Mouse (Mus musculus) thymus, postnatal 14 days (tissue): Measurements from ENCODE around the gene Ptpn20.

Experiments used
- DNase-seq: peaks from one replicate; pipeline ENCODE4 v3.0.0; 2021

Gene Ptpn20

DNA sequence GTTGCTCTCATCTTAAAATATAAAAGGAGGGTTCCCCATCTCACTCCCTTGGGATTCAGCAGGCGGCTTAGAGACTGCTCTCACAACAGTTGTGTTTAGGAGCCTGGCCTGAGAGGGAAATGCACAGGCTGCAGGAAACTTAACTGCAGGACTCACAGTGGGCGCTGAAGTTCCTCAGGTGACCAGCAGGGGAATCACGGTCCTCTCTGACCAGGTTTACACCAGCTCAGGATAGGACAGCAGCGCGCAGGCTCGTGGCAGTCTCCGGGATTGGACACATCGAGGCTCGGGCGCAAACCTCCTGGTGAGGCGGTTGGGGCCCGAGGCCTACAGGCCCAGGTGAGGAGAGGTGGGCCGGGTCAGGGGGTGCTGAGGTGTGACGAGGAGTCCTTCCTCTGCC, at the start of gene Ptpn20:
TSS of gene Ptpn20 (plus strand) at position 257 of the 400 bp plus-strand sequence.
- DNase-seq: peak; percentile 5

DNA sequence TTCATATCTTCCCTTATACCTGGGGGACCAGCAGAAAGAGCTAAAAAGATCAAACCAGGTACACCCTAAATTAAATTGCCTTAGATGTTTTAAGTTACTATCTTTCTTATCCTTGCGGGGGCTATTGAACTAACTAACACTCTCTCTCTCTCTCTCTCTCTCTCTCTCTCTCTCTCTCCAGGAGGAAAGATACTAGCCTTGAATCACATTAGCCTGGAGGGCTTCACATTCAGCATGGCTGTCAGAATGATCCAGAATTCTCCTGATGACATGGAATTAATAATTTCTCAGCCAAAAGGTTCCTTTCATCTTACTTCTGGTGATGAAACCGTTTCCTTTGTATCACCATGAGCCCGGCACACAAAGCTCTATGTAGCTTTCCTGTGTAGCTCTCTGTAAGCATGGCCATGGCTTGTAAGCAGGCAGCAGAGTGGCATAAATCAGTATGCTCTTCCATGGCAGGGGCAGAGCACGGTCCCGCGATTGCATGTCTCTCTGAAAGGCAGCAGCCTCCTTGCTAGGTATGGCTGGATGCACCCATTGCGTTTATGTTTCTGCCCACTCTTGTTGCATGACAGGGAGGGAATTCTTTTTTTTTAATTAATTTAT, 49.3 kb upstream of the Ptpn20 start:
- no peak for DNase-seq

DNA sequence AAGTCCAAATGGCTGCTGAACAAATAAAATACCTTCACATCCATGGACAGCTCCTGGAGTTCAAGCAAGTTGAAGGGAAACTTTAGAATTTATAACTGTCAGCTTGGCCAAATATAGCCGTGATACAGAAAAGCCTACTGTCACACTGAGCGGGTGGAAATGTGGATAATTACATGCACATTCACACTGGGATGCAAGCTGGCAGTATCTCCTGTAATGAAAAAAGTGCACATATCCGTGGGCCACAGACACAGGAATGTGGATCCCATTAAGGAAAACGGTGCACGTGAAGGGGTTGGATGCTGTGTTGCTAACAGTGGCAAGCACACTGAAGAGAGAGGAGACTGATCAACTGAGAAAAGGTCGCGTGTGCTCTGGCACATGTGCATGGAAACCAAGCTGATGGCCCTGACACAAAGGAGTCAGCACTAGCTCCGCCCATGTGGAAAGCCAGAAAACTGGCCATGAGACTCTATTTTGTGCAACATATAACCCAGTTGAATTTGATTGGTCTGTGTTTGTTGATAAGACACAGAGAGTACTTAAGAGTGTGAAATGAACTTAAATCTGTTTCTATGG, 43.4 kb upstream of the Ptpn20 start:
- no peak for DNase-seq

DNA sequence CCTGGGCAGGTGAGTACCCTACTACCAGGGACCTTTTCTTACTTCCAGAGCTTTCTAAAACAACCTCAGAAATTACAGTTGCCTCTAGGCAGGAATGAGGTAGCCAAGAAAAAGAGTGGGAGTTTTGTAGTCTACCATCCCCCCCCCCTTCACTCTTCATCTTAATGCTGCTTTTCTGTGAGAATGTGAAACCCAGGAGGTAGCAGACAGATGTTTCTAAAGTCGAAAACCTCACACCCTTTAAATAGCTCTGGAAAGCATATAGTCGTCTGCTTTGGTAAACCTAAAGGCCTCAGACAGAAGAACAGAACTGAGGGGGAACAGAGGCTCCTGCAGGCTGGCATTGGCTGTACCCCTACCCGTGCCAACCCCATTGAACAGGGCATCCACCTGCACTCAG, 40.4 kb upstream of the Ptpn20 start:
- no peak for DNase-seq

DNA sequence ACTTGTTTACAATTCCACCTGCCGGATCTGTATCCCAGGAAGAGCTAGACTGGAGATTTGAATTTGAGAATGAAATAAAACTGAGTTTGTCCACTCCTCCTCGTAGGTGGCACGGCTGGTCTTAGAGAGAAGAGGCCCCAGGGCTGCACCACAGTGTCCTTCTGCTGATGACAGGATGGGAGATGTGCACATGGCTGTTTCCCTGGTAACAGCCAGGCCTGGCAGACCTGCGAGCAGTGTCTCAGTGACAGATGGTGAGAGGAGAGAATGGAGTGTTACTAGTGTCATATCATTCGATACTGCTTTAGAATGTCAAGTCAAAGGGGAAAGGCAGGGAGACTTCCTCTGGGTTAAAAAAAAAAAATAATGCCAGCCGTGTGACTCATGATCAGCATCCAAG, 39.2 kb upstream of the Ptpn20 start:
- DNase-seq: no peak

DNA sequence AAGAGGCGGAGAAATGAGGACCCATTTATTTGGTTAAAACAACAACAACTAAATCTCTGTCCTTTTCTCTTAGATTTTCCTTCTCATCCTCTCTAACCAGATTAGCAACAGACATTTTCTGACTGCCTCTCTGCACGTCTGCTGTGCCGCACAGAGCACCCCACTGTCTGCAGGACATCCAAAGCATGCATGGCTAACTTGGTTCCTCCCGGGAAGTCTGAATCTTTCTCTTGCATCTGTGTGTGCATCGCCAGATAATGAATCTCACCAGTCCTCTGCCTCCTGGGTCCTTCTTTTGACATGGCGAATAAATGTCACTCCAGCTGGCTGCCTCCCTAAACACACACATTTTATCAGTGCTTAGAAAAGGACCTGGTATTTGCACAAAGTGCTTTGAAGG, 18.3 kb upstream of the Ptpn20 start:
- no peak for DNase-seq

DNA sequence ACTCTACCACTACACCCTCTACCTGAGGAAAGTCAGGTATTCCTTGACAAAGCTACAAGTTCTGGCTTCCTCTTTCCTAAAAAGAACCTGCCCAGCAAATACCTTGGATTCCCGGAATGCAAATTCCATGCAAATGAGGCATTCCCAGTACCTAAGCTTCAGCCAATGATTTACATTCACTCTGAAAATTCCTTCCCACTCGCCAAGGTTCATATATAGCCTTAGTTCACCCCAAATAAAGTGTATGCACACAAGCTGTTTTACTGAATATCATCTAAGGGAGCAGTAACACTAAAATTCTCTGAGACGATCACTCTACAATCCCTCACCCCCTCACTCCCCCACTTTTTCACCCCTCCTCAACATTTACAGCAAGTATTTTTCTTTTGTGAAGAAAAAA, 15.4 kb upstream of the Ptpn20 start:
- DNase-seq: no peak

DNA sequence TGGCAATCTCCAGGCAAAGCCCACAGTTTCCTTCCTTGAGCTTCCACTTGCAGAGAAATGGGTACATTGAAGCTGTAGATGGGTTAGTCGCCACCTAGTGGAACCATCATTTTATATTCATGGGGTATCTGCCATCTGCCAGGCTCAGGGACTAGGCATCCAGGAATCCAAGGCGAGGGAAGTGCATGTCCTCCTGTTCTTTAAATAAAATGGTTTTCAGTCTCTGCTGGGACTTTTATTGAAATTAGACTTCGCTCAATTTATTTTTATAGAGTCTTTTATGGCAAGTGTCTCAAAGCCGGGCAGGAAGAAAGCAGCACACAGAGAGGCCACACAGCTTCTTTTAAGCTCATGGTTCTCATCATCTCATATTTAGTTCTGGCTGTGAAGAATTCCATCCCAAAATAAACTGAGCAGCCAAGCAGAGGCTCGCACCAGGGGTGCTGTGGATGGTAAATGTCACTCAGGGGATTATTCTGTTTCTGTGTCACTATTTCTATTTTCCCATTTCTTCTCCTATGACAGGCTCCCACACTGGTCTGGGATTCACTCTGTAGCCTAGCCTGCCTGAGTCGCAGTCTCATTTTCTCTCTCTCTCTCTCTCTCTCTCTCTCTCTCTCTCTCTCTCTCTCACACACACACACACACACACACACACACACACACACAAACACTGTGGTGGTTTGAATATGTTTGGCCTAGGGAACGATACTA, 9.1 kb upstream of the Ptpn20 start:
- no peak for DNase-seq

DNA sequence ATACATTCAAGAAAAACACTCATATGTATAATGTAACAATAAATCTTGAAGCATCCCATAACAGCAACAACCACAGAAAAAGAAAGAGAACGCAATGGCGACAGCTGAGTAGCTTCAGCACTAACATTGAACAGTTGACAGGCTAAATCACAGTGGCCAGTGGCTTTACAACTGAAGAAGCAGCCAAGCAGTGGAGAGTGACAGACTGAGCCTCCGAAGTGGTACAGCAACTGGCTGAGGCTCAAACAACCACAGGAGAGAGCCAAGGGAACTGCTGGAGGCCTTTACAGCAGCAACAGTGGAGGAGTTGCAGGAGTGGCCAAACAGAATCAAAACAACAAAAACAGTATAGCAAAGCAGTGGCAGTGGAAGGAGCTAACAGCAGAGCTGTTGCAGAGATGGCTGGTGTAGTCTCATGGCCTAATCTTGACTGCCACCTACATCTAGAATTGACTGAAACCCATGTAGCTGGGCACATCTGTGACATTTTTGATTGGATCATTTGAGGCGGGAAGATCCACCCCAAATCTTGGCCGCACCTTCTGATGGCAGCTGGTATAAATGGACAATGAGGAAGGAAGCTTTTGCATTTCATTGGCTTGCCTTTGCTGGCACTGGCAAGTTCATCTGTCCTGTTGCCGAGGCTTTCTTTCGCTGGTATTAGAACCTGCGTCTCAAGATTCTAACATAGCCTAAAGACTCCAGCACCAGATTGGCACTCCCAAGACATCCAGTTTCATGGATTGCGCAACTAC, 9.5 kb downstream of the Ptpn20 start:
- DNase-seq: no peak

DNA sequence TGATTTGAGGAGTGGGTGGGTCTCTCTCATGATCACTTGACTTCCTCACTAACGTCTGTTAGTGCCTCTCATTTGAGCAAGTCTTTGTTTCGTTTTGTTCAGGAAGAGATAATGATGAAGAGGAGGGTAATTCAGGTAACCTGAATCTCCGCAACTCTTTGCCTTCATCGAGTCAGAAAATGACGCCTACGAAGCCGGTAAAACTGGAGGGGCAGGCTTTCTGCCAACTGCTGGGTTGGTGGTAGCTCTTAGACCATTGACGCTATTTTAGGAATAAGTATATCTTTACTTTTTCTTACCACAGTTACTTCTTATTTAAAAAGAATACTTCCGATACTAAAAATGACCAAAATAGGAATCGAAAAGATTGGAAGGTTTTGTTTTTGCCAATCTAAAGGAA, 18.4 kb downstream of the Ptpn20 start:
- DNase-seq: no peak

DNA sequence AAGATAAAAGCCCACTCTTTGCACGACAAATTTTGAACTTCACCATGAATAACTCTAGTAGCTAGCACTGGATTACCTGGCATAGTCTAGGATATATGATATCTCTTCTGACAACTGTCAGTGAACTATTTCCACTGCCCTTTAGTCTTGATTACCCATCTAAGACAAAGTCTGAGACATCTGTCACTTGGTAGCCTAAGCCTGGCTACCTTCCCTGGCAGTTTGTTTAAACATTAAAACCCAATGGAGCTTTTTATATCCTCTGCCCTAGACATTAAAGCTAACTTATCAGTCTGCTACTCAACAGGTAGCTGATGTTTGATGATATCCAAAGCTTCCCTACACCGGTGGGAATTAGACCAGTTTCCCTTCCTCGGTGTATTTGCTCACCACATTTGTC, 36.0 kb downstream of the Ptpn20 start:
- no peak for DNase-seq

DNA sequence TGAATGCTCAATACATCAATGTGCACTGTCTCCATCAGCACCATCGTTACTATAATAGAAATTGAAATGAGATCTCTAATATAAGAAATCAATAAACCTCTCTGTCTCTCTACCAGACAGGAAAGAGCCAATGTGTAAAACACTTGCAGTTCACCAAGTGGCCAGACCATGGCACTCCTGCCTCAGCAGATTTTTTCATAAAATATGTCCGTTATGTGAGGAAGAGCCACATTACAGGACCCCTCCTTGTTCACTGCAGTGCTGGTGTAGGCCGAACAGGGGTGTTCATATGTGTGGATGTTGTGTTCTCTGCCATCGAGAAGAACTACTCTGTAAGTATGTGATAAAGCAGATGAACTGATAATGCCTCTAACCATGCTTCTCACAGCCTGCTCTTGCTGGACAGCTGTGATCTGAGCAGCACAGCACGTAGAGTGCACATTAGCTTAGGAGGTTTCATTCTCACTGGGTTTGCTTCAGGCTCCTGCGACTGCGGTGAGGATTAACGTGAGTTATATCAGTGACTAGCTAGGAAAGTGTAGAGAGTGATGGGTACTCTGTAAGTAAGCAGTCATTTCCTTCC, 43.9 kb downstream of the Ptpn20 start:
- no peak for DNase-seq

DNA sequence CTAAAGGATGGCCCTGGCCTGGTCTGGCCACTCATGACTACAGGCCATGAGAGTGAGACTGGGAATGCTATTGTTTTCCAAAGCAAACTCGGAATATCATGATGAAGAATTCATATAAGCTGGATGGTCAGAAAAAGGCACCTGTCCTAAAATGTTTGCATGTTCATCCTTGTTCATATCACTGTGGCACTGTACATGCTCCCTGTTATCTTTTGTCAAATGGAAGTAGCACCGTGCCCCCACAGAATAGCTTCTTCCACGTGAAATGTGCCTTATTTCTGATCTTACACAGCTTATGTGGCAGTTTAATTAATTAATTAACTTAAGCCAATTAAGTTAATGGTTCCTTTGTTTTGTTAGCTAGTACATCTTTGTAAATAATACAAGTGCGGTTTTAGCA, 45.3 kb downstream of the Ptpn20 start:
- no peak for DNase-seq

DNA sequence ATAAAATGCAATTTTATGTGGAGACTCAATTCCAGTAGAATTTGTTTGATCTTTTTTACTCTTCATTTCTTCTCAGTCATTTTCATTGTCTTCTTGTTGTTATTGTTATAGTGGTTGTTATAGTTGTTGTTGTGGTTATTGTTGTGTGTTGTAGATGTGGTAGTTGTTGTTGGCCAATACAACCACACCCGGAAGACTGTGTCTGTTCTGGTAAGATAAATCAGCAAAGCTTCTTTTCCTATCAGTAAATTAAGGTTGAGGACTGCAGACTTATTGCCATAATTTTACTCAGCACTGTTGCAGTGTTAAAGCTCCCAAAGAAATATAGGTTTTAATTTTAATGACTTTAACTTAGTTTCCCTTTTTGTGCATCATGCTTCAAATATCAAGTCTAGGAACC, 45.8 kb downstream of the Ptpn20 start:
- no peak for DNase-seq

DNA sequence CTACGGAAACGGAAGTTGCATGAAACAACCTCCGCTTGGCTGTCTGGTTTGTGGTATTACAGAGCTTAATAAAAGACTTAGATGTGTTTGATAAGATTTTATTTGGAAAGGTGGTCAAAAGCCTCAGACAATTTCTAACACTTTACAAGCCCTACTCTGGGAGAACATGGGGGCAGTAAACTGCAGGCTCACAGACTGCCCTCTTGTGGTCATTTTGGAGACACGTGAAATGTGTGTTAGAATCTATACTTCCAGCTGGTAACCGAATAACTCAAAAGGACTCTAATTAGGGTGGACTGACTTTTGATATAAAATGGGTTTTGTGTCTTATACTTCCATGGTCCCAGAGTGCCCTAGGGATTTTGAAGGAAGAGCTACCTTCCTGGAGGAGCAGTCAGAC, 50.4 kb downstream of the Ptpn20 start:
- no peak for DNase-seq

DNA sequence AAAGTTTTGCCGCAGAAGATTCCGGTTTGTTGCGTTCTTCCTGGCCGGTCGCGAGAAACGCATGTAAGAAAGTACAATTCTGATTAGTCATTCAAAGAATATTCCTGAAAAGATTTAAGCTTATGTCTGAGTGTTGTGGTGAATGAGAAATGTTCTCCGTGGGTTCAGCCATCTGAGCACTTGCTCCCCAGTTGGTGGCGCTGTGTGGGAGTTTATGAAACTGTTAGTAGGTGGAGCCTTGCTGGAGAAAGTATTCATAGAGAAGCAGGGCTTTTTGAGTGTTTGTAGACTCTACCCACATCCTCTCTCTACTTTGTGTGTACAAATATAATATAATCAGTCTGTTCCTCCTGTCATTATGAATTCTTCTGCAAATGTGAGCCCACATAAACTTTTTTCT, 61.7 kb downstream of the Ptpn20 start:
- DNase-seq: no peak

DNA sequence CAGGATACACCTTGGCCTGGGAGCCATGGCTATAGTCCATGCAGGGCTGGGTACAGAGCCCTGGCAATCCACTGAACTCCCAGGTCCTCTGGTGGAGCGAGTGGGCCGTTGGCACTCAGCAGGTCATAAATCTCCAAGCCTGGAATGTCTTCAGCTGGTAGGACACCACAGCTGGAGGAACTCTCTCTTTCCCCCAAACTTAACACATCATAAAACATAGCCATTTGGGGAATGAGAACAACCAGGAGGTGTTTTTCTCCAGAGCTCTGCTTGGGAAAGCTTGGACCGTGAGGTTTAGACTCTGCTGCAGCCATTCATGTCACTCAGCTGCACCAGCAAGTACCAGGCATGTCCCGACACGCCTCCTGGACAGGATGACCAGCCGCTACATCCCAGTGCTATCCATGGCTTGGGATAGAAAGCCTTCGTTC, 68.5 kb downstream of the Ptpn20 start:
- DNase-seq: no peak

DNA sequence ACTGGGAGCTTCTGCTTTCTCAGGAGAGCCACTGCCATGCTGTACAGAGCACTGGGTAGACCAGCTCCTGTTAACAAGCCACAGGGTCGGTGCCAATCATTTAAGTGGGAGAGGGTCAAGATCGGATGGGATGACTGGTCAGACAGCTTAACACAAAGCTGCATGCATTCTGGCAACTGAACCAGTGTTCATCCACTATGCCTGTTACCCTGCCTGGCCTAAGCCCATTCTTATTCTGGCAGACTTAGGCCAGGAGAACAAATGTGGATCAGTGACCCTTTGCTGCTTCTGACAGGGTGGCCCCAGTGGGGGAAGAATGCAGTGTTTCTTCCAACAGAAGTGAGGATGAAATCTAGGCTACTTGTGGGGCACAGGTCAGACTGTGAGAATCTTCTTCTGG, 69.3 kb downstream of the Ptpn20 start:
- DNase-seq: no peak

DNA sequence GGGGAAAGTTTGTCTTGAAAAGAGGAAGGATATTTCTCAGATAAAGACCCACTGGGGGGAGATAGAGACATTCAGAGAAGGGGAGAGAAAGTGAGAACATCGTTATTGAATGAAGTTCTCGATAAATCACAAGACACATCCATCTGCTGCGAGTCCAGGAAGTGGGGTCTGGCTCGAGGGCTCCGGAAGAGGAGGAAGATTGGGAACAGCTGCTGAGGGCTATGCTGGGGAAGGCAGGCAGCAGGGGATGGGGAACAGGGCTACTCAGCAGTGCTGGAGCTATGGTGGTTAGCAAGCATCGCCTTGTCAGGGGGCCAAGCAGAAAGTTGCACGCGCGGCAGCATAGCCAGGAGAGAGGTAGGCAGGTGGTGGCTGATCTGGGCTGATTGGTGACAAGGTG, 73.1 kb downstream of the Ptpn20 start:
- no peak for DNase-seq

DNA sequence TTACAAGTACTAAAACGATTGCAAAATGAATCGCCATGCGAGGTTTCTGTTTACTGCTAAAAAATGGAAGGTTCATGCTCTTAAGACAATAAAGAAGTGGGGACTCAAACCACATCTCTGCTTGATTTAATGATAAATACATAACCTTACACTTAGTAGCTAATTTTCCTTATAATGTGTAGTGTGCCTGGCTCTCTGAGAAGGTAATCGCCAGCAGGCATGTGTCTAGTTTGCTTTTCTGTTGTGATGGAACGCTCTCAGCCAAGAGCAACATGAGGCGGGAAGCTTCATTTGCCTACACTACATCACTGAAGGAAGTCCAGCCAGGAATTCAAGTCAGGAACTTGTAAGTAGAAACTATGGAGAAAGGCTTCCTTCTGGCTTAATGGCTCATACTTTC, 77.3 kb downstream of the Ptpn20 start:
- DNase-seq: no peak

DNA sequence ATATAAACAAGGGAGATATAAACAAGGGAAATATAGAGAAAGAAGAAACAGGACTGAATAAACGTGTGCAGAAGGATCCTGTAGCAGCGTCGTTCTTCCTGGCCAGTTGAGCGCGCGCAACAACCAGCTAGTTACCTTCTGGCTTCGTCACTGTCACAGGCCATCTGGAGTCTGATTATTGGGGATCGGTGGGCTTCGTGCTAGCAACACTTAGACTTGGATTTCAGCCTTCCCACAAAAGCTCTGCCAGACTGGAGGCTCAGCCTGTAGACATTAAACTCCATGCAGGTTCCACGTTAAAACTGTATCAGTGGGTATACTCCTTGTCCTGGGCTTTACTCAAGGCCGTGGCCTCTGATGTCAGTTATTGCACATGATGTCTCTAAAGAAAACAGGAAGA, 80.9 kb downstream of the Ptpn20 start:
- DNase-seq: no peak

DNA sequence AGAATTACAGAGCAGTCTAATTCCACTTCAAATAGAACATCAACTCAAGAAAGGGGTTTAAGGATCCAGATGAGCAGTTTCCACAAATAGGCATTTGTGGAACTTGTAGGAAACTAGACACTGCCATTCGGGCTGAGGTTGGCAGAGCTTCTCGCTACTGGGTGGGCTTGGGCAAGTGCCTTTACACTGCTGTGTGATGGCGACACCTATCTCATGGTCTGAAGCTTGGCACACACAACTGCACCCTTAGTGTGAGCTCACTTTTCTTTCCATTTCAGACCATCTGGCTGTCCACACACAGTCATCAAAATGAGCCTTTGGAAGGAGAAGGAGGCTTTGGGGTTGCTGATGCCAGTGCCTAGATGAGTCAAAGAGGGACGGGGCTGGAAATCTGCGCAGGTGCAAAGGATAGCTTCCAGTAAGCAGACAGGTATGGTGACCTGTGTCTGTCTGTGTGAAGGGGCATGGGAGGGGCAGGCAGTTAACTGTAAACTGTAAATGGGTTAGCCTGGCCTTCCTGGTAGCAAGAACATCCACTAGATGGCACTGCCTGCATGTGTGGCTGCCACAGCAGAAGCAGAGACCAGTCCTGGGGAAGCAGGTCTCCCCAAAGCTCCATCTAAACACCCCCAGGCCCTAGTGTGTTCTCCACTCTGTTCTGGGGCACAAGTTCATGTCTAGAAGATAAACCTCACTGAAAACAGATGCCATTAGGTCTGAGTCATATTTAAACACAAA, 84.5 kb downstream of the Ptpn20 start:
- DNase-seq: no peak

DNA sequence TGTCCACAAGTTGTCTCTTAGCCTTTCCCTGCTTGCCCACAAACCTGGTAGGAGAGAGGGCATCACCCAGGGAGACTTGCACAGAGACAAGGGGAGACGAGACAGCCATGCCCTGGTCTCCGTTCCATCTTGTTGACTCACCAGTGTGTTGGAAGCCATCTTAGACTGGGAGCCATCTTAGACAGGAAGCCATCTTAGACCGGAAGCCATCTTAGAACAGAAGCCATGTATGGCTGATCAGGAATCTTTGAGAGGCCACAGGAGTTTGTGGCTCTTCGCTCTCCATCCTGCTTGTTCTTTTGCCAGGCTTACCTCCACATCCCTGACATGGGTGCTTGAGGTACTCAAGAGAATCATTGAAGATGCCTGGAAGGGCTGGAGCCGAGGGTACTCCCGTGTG, 89.0 kb downstream of the Ptpn20 start:
- no peak for DNase-seq
